Mouse (Mus musculus): ENCODE data around the gene Sp6. TPM values are rescaled to one million over a fixed set of nuclear protein-coding genes. Genes with fewer than 3 reads are reported as not detected.

Sp6 gene
- polyA plus RNA-seq, 1 experiment from 2014 or later, result 1.6 TPM

DNA sequence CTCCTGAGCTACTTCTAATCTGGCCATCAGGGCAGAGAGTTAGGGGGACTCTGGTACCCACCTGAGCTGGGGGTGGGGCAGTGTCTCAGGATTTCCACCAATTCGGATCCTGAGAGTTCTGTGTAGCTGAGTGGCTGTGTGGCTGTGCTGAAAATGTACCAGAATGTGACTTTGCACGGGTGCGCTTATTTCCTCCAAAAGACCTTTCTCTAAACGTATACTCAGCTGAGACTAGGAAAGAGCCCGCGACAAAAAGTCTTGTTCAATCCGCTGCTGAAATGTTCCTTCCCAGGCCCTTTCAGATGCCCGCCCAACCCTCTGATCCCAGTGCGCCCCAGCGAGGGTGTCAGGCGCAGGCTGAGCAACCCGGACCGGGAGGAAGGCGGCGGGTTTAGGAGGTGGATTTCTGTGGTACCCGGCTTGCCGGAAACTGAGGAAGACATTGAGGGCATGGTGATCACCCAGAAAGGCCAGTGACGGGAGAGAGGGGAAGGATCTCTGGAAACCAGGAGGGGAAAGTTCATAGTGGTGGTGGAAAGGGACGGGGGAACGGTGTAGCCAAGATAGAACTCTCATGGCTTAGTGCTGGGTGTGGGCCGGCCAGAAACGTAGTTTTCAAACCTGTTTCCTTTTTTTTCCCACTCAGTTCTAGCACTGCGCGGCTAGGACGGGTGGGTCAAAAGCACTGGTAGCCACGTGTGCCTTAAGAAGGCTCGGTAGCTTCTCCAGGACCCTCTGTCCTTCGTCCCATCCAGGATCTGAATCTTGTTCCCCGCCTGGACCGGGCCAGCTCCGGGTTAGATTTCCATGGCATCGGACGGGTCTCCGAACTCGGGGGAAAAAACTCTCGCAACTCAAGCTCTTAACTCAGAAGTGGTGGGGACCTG is 4.7 kb downstream of the Sp6 start:
- Histone ChIP-seq H3K4me3 (peak overlapping the region; percentile 49), H3K27ac (no peak overlapping the region), H3K27me3 (ENCODE audit: insufficient read depth, poor library complexity, severe bottlenecking) (peaks cover 99% of the 10 kb centered on the region), H3K36me3 (no peaks in the 10 kb centered on the region), H3K9me3 (no peaks in the 10 kb centered on the region), H3K4me1 (replicated peaks) (peaks cover 48% of the 10 kb centered on the region)
- WGBS, result under 1% methylated on average over 36 of the region's 36 CpGs
- DNase-seq (ENCODE audit: low spot score), result peak; percentile 50

DNA sequence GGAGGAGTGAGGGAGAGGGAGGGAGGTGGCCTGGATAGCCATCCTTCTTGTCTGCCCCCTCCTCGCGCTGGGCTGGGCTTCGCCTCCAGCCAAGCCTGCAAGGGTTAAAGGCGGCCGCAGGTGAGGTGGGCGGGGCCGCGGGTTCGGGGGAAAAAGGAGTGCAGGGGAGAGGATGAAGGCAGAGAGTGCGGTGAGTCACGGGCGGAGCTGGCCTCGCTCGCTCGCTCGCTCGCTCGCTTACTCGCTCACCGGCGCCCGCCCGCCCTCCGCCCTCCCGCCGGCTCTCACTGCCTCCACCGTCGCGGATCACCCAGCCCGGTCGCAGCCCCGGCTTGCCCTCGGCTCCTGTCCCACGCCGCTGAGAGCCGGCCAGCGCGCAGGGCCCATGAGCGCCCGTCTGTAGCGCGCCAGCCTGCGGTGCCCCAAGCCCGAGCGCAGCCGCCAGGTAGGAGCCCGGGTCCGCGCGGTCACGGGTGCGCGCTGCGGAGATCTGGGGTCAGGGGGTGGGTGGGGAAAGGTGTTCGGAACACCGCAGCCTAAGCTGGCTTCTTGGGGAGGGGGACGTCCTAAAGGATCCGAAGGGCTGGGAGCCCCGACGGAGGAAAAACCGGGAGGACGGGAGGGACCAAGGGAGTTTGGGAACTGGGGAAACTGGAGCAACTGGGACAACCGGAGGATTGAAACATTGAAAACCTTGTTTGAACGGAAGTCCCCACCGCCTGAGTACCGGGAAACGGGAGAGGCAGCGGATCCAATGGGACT is 5.6 kb downstream of the Sp6 start:
- peak; percentile 51 for DNase-seq (ENCODE audit: low spot score)
- Histone ChIP-seq H3K36me3 (no peaks in the 10 kb centered on the region), H3K4me3 (peak overlapping the region; percentile 49), H3K4me1 (replicated peaks) (peaks cover 42% of the 10 kb centered on the region), H3K27ac (no peak overlapping the region), H3K9me3 (no peaks in the 10 kb centered on the region), H3K27me3 (ENCODE audit: insufficient read depth, poor library complexity, severe bottlenecking) (peaks cover 99% of the 10 kb centered on the region)
- WGBS, result under 1% methylated on average over 68 of the region's 68 CpGs

DNA sequence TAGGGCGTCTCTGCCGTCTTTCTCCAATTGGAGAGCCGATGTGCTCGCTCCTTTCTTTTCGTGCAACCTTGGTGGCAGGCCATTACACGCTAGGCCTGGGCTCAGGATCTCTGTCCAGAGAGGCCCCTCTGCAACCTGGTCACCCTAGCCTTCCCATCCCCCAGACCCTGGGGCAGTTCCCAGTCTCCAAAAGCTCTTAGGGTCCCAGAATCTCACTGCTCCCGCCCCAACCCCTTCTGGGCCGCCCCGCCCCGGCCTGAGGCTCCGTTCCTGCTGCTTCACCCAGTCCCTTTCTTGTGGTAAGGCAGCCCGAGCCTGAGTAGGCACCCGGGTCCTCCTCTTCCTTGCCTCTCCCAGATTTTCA is 6.1 kb downstream of the Sp6 start:
- Histone ChIP-seq H3K4me3 (peak overlapping the region; percentile 49), H3K36me3 (no peaks in the 10 kb centered on the region), H3K27me3 (ENCODE audit: insufficient read depth, poor library complexity, severe bottlenecking) (peaks cover 99% of the 10 kb centered on the region), H3K4me1 (replicated peaks) (peaks cover 44% of the 10 kb centered on the region), H3K9me3 (no peaks in the 10 kb centered on the region), H3K27ac (peak overlapping the region; percentile 40; the same call in 1 of the 2 replicates)
- WGBS, result 4% methylated on average over 13 of the region's 13 CpGs
- DNase-seq (ENCODE audit: low spot score), result peak; percentile 28

DNA sequence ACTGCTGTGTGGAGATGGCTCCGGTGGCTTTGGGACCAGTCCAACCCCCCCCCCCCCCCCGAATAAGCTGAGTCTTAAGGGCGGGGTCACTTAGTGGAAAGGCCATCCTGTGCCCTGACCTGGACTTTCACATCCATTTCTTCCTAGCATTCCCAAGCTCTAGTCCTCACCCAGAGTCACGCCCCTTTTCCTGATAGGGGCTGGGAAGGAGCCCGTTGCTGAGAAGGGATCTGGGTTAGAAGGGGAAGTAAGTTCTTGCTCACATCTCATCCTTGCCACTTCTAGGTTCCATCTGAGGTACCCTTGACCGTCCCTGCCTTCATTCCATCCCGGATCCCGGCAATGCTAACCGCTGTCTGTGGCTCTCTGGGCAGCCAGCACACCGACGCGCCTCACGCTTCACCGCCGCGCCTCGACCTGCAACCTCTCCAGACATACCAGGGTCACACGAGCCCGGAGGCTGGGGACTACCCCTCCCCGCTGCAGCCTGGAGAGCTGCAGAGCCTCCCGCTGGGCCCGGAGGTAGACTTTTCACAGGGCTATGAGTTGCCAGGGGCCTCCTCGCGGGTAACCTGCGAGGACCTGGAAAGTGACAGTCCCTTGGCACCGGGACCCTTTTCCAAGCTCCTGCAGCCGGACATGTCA is 8.0 kb downstream of the Sp6 start:
- WGBS, result under 1% methylated on average over 27 of the region's 27 CpGs
- peaks cover 95% of the 10 kb centered on the region for H3K27me3 ChIP-seq (ENCODE audit: insufficient read depth, poor library complexity, severe bottlenecking)
- peak; percentile 27 for DNase-seq (ENCODE audit: low spot score)
- no peaks in the 10 kb centered on the region for H3K36me3 ChIP-seq
- peak overlapping the region; percentile 62 for H3K4me3 ChIP-seq
- 0 out of 2 replicates have a peak overlapping the region, but pooled peaks have one; percentile 0 for H3K27ac ChIP-seq
- no peaks in the 10 kb centered on the region for H3K9me3 ChIP-seq
- H3K4me1 ChIP-seq (replicated peaks), result peaks cover 64% of the 10 kb centered on the region

DNA sequence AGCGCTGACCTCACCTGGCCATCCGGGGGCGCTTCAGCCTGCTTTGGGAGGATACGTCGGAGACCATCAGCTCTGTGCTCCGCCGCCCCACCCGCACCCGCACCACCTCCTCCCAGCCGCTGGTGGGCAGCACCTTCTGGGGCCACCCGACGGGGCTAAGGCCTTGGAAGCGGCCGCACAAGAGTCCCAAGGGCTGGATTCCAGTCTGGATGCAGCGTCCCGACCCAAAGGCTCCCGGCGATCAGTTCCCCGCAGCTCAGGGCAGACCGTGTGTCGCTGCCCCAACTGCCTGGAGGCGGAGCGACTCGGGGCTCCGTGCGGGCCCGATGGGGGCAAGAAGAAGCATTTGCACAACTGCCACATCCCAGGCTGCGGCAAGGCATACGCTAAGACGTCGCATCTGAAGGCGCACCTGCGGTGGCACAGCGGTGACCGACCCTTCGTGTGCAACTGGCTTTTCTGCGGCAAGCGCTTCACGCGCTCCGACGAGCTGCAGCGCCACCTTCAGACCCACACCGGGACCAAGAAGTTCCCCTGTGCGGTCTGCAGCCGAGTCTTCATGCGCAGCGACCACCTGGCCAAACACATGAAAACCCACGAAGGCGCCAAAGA is 8.8 kb downstream of the Sp6 start:
- H3K4me1 ChIP-seq (replicated peaks), result peaks cover 64% of the 10 kb centered on the region
- no peaks in the 10 kb centered on the region for H3K36me3 ChIP-seq
- peak overlapping the region; percentile 62 for H3K4me3 ChIP-seq
- under 1% methylated on average over 50 of the region's 50 CpGs for WGBS
- peak overlapping the region; percentile 79 for H3K27ac ChIP-seq
- DNase-seq (ENCODE audit: low spot score), result peak; percentile 78
- H3K9me3 ChIP-seq, result no peaks in the 10 kb centered on the region
- H3K27me3 ChIP-seq (ENCODE audit: insufficient read depth, poor library complexity, severe bottlenecking), result peaks cover 87% of the 10 kb centered on the region

DNA sequence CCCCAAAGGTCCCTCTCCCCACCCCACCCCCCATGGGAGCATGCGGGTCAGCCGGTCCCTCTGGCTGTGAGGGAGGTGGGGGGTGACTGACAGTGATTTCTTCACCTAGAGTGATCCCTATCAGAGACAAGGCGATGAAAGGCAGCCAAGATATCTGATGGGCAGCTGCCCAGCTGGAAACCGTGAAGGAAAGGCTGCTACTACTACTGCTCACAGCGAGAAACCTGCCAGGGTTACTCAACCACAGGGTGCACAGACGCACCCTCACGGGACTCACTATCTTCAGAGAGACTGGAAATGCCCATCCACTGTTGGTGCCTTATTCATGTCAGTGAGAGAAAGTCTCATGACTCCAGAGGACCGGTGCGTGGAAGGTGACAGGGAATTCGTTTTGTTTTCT is 11.8 kb downstream of the Sp6 start:
- Histone ChIP-seq H3K4me1 (replicated peaks) (peaks cover 52% of the 10 kb centered on the region), H3K9me3 (no peaks in the 10 kb centered on the region), H3K36me3 (no peaks in the 10 kb centered on the region), H3K27me3 (ENCODE audit: insufficient read depth, poor library complexity, severe bottlenecking) (peaks cover 57% of the 10 kb centered on the region), H3K4me3 (no peak overlapping the region), H3K27ac (peak overlapping the region; percentile 81; the same call in 1 of the 2 replicates)
- no peak for DNase-seq (ENCODE audit: low spot score)
- 9% methylated on average over 10 of the region's 10 CpGs for WGBS

DNA sequence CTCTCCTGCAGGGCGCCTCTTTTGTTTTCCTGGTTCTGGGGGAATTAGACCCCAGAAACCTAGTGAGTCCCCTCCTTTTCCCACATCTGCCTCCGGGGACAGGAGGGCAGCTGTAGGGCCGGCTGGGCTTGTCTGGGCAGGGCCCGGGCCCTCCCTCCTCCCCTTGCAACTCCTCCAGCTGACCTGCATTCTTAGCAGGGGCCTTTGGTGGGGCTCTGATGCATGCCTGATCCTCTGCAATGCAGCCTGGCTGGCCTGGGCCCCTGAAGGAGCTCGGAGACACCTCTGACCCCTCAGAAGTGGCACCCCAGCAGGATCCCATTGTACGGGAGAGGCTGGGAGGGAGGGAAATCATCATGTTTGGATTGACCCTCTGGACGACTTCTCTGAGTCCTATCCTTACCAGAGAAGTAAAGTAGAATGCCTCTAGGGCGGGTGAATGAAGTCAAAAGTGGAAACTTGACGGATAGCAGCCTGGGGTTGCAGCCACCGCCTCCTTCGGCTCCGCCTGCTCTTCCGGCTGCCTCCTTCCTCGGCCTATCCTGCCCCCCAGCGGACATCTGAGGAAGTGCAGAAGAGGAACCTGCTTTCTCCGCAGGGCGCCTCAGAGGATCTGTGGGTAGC is 12.6 kb downstream of the Sp6 start:
- Histone ChIP-seq H3K4me1 (replicated peaks) (peaks cover 60% of the 10 kb centered on the region), H3K4me3 (peak overlapping the region; percentile 43)

DNA sequence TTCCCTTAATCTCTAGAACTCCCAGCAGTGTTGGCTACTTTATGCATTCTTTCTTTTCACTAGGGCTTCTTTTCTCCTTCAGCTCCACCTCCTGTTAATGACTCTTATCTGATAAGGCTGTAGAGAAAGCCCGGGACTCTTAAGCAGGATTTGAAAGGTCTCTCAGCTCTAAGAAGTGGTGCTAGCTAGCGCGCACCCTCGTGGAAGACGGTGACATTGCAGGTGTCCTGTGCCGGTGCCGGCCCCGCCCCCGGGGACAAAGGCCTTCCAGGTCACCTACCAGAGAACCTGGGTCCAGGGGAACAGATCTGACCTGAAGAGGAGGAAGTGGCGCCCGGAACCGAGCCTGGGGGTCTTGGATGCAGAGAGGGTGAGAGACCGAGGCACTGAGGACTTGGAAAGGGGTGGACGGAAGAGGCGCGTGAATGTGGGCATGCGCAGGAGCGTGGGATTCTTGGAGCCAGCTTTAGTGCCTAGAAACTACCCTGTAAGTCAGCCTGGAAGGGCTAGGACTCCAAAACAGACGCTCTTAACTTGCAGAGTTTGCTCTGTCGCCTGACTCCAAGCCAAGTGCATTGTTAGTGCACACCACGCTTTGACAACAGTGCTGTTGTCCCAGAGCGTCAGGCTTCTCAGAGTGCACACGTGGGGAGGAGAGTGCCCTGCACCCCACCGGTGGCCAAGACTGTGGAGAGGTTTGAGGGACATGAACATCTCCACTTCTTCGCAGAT is 16.7 kb downstream of the Sp6 start, which contains the start of gene Scrn2:
Gene Scrn2 (plus strand): TSS at position 253 of the 732 bp plus-strand sequence.
- peak within 1 kb of the TSS; percentile 71 for H3K4me3 ChIP-seq
- H3K36me3 ChIP-seq, result peaks cover 21% of the 10 kb centered on the region
- DNase-seq (ENCODE audit: low spot score), result peak; percentile 93
- WGBS, result 1% methylated on average over 25 of the region's 25 CpGs
- peak within 1 kb of the TSS; percentile 96 for H3K27ac ChIP-seq
- peaks cover 33% of the 10 kb centered on the region for H3K4me1 ChIP-seq (replicated peaks)
- H3K27me3 ChIP-seq (ENCODE audit: insufficient read depth, poor library complexity, severe bottlenecking), result peaks cover 9% of the 10 kb centered on the region
- no peaks in the 10 kb centered on the region for H3K9me3 ChIP-seq

More for the DNA sequence above, 12.6 kb downstream of the Sp6 start:
- Histone ChIP-seq H3K27me3 (ENCODE audit: insufficient read depth, poor library complexity, severe bottlenecking) (peaks cover 49% of the 10 kb centered on the region), H3K9me3 (no peaks in the 10 kb centered on the region), H3K27ac (peak overlapping the region; percentile 81), H3K36me3 (no peaks in the 10 kb centered on the region)
- peak; percentile 93 for DNase-seq (ENCODE audit: low spot score)
- WGBS, result 2% methylated on average over 17 of the region's 17 CpGs

DNA sequence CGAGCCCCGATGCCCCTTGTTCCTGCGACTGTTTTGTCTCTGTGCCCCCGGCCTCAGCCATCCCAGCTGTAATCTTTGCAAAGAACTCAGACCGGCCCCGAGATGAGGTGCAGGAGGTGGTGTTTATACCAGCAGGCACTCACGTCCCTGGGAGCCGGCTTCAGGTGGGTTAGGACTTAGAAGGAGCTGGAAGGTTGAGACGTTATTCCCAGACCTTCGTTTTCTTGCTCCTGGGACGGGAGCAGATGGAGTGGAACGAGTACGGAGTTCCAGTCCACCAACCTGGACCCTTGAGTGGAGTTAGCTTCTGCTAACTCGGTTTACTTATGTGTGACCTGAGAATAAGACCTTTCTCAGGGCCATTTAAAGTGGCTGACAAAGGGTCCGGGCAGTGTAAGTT is 17.2 kb downstream of the Sp6 start:
- Histone ChIP-seq H3K4me3 (peak overlapping the region; percentile 71), H3K9me3 (no peaks in the 10 kb centered on the region), H3K27ac (peak overlapping the region; percentile 96), H3K27me3 (ENCODE audit: insufficient read depth, poor library complexity, severe bottlenecking) (0 out of 2 replicates have a peak, but pooled peaks cover 3% of the 10 kb centered on the region), H3K36me3 (peaks cover 25% of the 10 kb centered on the region), H3K4me1 (replicated peaks) (peaks cover 27% of the 10 kb centered on the region)
- no peak for DNase-seq (ENCODE audit: low spot score)
- WGBS, result 24% methylated on average over 15 of the region's 15 CpGs

DNA sequence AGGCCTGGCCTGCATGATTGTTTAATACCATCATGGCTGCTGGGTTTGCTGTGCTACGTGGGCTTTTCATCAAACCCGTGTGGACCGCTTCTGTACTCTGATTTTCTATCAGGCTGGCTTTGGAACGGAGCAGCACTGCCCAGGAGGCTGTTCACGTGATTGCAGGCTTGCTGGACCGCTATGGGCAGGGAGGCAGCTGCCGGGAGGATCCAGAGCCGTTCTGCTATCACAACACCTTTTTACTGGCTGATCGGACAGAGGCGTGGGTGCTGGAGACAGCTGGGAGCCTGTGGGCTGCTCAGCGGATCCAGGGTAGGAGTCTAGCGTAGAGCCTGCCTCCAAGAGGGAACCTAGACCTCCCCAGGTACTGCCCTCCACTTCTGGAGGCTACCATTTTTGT is 18.8 kb downstream of the Sp6 start:
- no peak for DNase-seq (ENCODE audit: low spot score)
- Histone ChIP-seq H3K4me3 (no peak overlapping the region), H3K27me3 (ENCODE audit: insufficient read depth, poor library complexity, severe bottlenecking) (no peaks in the 10 kb centered on the region), H3K36me3 (peaks cover 25% of the 10 kb centered on the region), H3K4me1 (replicated peaks) (peaks cover 18% of the 10 kb centered on the region), H3K27ac (no peak overlapping the region), H3K9me3 (no peaks in the 10 kb centered on the region)
- 86% methylated on average over 12 of the region's 12 CpGs for WGBS

DNA sequence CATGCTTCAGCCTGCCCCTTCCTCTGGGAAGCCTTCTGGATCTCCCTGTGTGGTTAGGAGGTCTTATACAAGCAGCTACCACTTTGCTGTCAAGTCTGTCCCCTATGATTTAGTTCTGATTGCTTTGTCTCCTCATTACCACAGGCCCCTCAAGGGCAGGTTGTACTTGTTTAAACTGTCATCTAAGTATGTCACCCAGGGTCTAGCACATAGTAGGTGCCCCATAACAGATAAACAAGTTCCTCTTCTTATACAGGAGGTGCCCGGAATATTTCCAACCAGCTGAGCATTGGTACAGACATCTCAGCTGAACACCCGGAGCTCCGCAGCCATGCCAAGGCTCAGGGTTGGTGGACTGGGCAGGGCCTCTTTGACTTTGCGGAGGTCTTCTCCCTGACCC is 19.3 kb downstream of the Sp6 start:
- H3K27me3 ChIP-seq (ENCODE audit: insufficient read depth, poor library complexity, severe bottlenecking), result no peaks in the 10 kb centered on the region
- H3K4me1 ChIP-seq (replicated peaks), result peaks cover 18% of the 10 kb centered on the region
- peaks cover 25% of the 10 kb centered on the region for H3K36me3 ChIP-seq
- DNase-seq (ENCODE audit: low spot score), result no peak
- H3K27ac ChIP-seq, result no peak overlapping the region
- WGBS, result 92% methylated on average over 4 of the region's 4 CpGs
- no peaks in the 10 kb centered on the region for H3K9me3 ChIP-seq
- H3K4me3 ChIP-seq, result no peak overlapping the region
